Mouse (Mus musculus) MEL (cell line): Measurements from ENCODE around the gene Btn2a2.

ENCODE experiments used
- CHD2 ChIP-seq: IDR thresholded peaks from 2 replicates; pipeline ENCODE4 v1.6.1; 2011; ENCODE audit warnings: low read length, improper control_type of control experiment
- GABPA ChIP-seq: IDR thresholded peaks from 2 replicates; pipeline ENCODE4 v1.6.1; 2012; ENCODE audit warnings: low read depth, mild to moderate bottlenecking, inconsistent platforms, low read length, improper control_type of control experiment, moderate library complexity
- TAL1 ChIP-seq: IDR thresholded peaks from 2 replicates; pipeline ENCODE4 v1.6.1; 2012; ENCODE audit warnings: mild to moderate bottlenecking, inconsistent platforms, low read length, moderate library complexity, mixed read lengths

GRCm38 (mm10) chr13:23526312-23526711 is 37.7 kb upstream of the Btn2a2 start:
- no peak for TF ChIP-seq CHD2
- no peak for TF ChIP-seq TAL1
- TF ChIP-seq GABPA, result no peak
